Mouse (Mus musculus) forebrain, embryonic 10.5 days (tissue): ENCODE measurements at regions not wholly inside any gene's neighbourhood (a gene's known extent, or its start where the extent isn't known, plus 50 kb on each side); places are given as distances from the start of the nearest gene placed in this dataset.

Experiments
- DNase-seq: peaks from one replicate; pipeline ENCODE4 v3.0.0-alpha.2; 2017; ENCODE audit warnings: low spot score; ENCODE audit errors: extremely low spot score
- H3K27ac ChIP-seq: fragments of 300-500 bp; sonication (generic); 2 replicates; pipeline ENCODE4 v1.5.1; 2016; ENCODE audit warnings: mild to moderate bottlenecking
- H3K27me3 ChIP-seq: fragments of 300-500 bp; sonication (generic); 2 replicates; pipeline ENCODE4 v1.6.1; 2016; ENCODE audit warnings: mild to moderate bottlenecking; ENCODE audit not compliant: poor library complexity, severe bottlenecking
- H3K36me3 ChIP-seq: fragments of 300-500 bp; sonication (generic); replicated peaks from 2 replicates; pipeline ENCODE4 v1.6.1; 2016; ENCODE audit warnings: mild to moderate bottlenecking, moderate library complexity
- H3K4me1 ChIP-seq: fragments of 300-500 bp; sonication (generic); 2 replicates; pipeline ENCODE4 v1.6.1; 2016
- H3K4me3 ChIP-seq: fragments of 300-500 bp; sonication (generic); 2 replicates; pipeline ENCODE4 v1.5.1; 2016; ENCODE audit warnings: mild to moderate bottlenecking, moderate library complexity
- H3K9me3 ChIP-seq: fragments of 300-500 bp; sonication (generic); 2 replicates; pipeline ENCODE4 v1.6.1; 2016; ENCODE audit warnings: mild to moderate bottlenecking, moderate library complexity
- WGBS: fragments of 180-500 bp; shearing (Covaris S2); methylation state at CpG from one replicate; pipeline ENCODE4 v1.1.7; 2016; 5-methylcytosine and 5-hydroxymethylcytosine counted together

- H3K4me3 ChIP-seq, result no peak overlapping the region
- no peaks in the 10 kb centered on the region for H3K36me3 ChIP-seq
- 90% methylated on average over 3 of the region's 3 CpGs for WGBS
- H3K9me3 ChIP-seq, result no peaks in the 10 kb centered on the region; the same call in 1 of the 2 replicates
- DNase-seq, result no peak
- H3K27ac ChIP-seq, result no peak overlapping the region
- H3K4me1 ChIP-seq, result no peaks in the 10 kb centered on the region
- no peaks in the 10 kb centered on the region for H3K27me3 ChIP-seq
Measured at GRCm38 (mm10) chr8:89229144-89229543, 185.2 kb upstream of the Sall1 start.

DNA sequence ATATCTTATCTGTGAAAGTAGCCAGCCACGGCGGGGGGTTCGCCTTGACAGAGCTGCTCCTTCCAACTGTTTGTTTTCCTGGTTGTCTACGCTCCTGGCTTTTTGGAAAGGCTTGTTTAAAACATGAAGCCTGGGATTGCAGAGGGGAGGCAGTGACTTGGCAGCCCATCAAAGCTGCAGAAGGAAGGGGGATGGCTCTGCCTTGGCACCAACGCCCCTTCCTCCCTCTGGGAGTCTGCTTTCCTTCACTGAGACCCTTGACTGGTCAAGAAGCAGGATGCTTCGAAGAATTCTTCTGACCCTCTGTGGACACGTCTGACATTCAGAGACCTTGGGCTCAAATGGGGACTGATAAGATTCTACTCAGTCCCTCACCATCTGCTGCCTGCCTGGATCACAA lies 176.9 kb upstream of the Sall1 start:
- Histone ChIP-seq H3K27ac (no peak overlapping the region), H3K27me3 (no peaks in the 10 kb centered on the region), H3K4me3 (no peak overlapping the region), H3K4me1 (no peaks in the 10 kb centered on the region), H3K9me3 (no peaks in the 10 kb centered on the region), H3K36me3 (no peaks in the 10 kb centered on the region)
- DNase-seq, result no peak
- WGBS, result 84% methylated on average over 7 of the region's 7 CpGs

DNA sequence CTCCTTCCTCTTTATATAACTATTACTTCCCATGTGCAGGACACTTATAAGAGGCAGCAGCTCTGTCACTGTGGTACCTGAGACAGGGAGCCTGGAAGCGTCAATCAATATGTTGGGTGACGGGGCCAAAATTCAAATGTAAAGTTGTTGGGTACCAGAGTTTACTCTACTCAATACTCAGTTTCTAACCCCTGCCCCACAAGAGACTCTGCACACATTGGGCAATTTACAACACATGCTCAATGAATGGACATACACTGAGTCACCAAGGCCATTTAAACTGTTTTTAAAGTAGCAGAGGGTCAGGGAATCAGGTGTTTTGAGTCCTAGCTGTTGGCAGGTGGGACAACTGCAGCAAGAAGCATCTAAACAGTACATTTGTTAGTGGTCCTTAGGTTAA lies 176.4 kb upstream of the Sall1 start:
- H3K27ac ChIP-seq, result no peak overlapping the region
- WGBS, result 92% methylated on average over 2 of the region's 2 CpGs
- DNase-seq, result no peak

GRCm38 (mm10) chr8:89219156-89219555 lies 175.2 kb upstream of the Sall1 start:
- Histone ChIP-seq H3K9me3 (no peaks in the 10 kb centered on the region), H3K4me1 (no peaks in the 10 kb centered on the region), H3K27ac (no peak overlapping the region), H3K27me3 (no peaks in the 10 kb centered on the region), H3K36me3 (no peaks in the 10 kb centered on the region), H3K4me3 (no peak overlapping the region)
- DNase-seq, result no peak
- 89% methylated on average over 7 of the region's 7 CpGs for WGBS

More for the DNA sequence above, 176.4 kb upstream of the Sall1 start:
- Histone ChIP-seq H3K9me3 (no peaks in the 10 kb centered on the region), H3K4me1 (no peaks in the 10 kb centered on the region), H3K27me3 (no peaks in the 10 kb centered on the region), H3K4me3 (no peak overlapping the region), H3K36me3 (no peaks in the 10 kb centered on the region)

- no peak for DNase-seq
- Histone ChIP-seq H3K27ac (no peak overlapping the region), H3K27me3 (no peaks in the 10 kb centered on the region), H3K4me3 (no peak overlapping the region), H3K36me3 (no peaks in the 10 kb centered on the region), H3K4me1 (no peaks in the 10 kb centered on the region), H3K9me3 (no peaks in the 10 kb centered on the region)
- WGBS, result 83% methylated on average over 2 of the region's 2 CpGs
Measured at GRCm38 (mm10) chr8:89217689-89218088, 173.7 kb upstream of the Sall1 start.

- Histone ChIP-seq H3K4me1 (no peaks in the 10 kb centered on the region), H3K9me3 (no peaks in the 10 kb centered on the region), H3K36me3 (no peaks in the 10 kb centered on the region), H3K27ac (no peak overlapping the region), H3K4me3 (no peak overlapping the region), H3K27me3 (no peaks in the 10 kb centered on the region)
- WGBS, result 89% methylated on average over 3 of the region's 3 CpGs
- DNase-seq, result no peak
Measured at GRCm38 (mm10) chr8:89211931-89212330, 168.0 kb upstream of the Sall1 start.

GRCm38 (mm10) chr8:89210684-89211083 lies 166.7 kb upstream of the Sall1 start:
- WGBS, result 68% methylated on average over 1 of the region's 1 CpGs
- 0 out of 2 replicates have a peak overlapping the region, but pooled peaks have one; percentile 15 for H3K27ac ChIP-seq

DNA sequence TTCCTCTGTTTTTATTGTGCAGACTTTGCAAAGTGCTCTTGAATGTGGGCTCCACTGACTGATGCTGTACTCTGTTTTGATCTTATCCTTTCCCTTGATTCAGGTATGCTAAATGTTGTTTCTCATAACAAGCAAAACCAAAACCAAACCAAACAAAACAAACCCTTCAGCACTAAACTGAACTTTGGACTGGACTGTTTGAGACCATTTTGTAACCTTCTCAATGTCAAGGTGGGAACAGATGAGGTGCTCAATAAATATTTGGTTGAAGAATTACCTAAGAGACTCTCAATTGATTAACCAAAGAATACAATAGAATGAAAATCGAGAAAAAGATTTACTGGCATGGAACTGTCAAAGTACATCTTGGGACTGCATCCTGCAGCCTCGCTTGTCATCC lies 163.9 kb upstream of the Sall1 start:
- no peak for DNase-seq
- Histone ChIP-seq H3K27me3 (no peaks in the 10 kb centered on the region), H3K9me3 (no peaks in the 10 kb centered on the region), H3K4me3 (no peak overlapping the region), H3K36me3 (no peaks in the 10 kb centered on the region), H3K4me1 (peaks cover 2% of the 10 kb centered on the region), H3K27ac (no peak overlapping the region)
- WGBS, result 75% methylated on average over 2 of the region's 2 CpGs

More at GRCm38 (mm10) chr8:89210684-89211083, 166.7 kb upstream of the Sall1 start:
- H3K27me3 ChIP-seq, result no peaks in the 10 kb centered on the region
- no peaks in the 10 kb centered on the region for H3K36me3 ChIP-seq
- H3K9me3 ChIP-seq, result no peaks in the 10 kb centered on the region
- no peaks in the 10 kb centered on the region for H3K4me1 ChIP-seq
- no peak overlapping the region for H3K4me3 ChIP-seq
- DNase-seq, result no peak

GRCm38 (mm10) chr8:89202484-89203096 lies 158.6 kb upstream of the Sall1 start:
- no peak for DNase-seq
- Histone ChIP-seq H3K4me1 (peaks cover 9% of the 10 kb centered on the region), H3K27me3 (no peaks in the 10 kb centered on the region), H3K36me3 (no peaks in the 10 kb centered on the region), H3K9me3 (no peaks in the 10 kb centered on the region), H3K4me3 (no peak overlapping the region), H3K27ac (no peak overlapping the region)
- 85% methylated on average over 5 of the region's 5 CpGs for WGBS

GRCm38 (mm10) chr8:89200301-89200700 lies 156.3 kb upstream of the Sall1 start:
- H3K36me3 ChIP-seq, result no peaks in the 10 kb centered on the region
- H3K9me3 ChIP-seq, result no peaks in the 10 kb centered on the region
- DNase-seq, result no peak
- no peak overlapping the region for H3K4me3 ChIP-seq
- H3K27me3 ChIP-seq, result no peaks in the 10 kb centered on the region
- WGBS, result 86% methylated on average over 2 of the region's 2 CpGs
- peaks cover 9% of the 10 kb centered on the region for H3K4me1 ChIP-seq
- no peak overlapping the region for H3K27ac ChIP-seq

DNA sequence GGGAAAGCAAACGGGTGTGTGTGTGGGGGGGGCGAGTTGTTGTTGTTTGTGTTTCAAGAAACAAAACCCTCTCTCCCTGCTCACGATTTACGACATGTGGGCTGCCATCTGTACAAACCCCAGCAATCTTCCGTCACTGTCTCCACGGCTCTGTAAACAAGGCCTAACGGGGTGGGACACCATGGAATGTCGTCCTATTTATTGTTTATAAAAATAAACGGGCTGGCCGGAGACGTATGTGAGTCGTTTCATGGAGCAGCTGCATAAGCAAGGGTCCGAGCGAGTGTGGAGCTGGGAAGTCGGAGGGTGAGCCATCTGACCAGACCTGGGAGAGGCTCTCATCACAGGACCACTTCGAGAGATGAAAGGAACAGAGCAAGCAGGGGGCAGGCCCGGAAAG lies 141.4 kb upstream of the Sall1 start:
- H3K4me1 ChIP-seq, result 0 out of 2 replicates have a peak, but pooled peaks cover 2% of the 10 kb centered on the region
- no peak for DNase-seq
- H3K27me3 ChIP-seq, result no peaks in the 10 kb centered on the region
- WGBS, result 73% methylated on average over 17 of the region's 17 CpGs
- H3K9me3 ChIP-seq, result no peaks in the 10 kb centered on the region
- H3K4me3 ChIP-seq, result no peak overlapping the region
- no peaks in the 10 kb centered on the region for H3K36me3 ChIP-seq
- H3K27ac ChIP-seq, result no peak overlapping the region

DNA sequence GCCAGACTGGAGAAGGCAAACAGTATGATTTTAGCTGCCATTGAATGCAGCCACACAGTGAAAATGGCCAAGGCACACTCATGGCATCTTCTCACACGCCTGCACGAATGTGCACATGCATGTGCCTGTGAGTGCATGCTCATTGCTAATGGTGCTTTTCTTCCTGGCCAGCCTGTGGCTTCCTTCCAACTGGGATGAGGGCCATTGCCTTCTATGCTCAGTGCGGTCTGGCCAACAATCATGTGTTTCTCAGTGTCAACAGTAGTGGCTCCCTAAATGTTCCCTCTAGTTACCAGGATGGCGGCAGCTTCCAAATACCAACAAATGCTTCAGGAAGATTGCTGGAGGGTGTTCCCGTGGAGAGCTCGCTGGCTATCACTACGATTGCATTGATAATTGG lies 131.7 kb upstream of the Sall1 start:
- 97% methylated on average over 7 of the region's 7 CpGs for WGBS
- no peaks in the 10 kb centered on the region for H3K4me1 ChIP-seq

GRCm38 (mm10) chr8:89171561-89171960 lies 127.6 kb upstream of the Sall1 start:
- Histone ChIP-seq H3K36me3 (no peaks in the 10 kb centered on the region), H3K27me3 (no peaks in the 10 kb centered on the region), H3K9me3 (no peaks in the 10 kb centered on the region), H3K4me1 (peaks cover 13% of the 10 kb centered on the region), H3K27ac (no peak overlapping the region), H3K4me3 (no peak overlapping the region)
- WGBS, result 91% methylated on average over 5 of the region's 5 CpGs
- DNase-seq, result no peak

More for the DNA sequence above, 131.7 kb upstream of the Sall1 start:
- Histone ChIP-seq H3K9me3 (no peaks in the 10 kb centered on the region), H3K27me3 (no peaks in the 10 kb centered on the region), H3K27ac (no peak overlapping the region), H3K4me3 (no peak overlapping the region), H3K36me3 (no peaks in the 10 kb centered on the region)
- no peak for DNase-seq

DNA sequence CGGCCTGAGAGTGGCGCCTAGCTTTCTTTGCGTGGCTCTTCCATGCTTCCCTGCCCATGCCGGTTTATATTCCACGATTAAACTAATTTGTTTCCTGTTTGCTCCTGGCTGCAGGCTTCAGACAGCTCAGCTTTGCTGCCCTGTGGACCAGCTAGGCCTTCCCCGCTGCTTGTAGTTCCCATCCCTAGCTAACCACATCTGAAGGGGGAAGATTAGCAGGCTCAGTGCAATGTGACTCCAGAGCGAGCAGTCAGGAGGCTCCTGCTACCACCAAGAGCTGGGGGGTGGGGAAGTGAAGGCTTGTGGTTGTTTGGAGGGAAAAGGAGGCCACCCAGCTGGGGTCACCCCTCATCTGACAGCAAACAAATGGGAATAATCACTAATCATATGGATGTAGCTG lies 125.5 kb upstream of the Sall1 start:
- no peaks in the 10 kb centered on the region for H3K27me3 ChIP-seq
- H3K36me3 ChIP-seq, result no peaks in the 10 kb centered on the region
- 42% methylated on average over 7 of the region's 7 CpGs for WGBS
- no peaks in the 10 kb centered on the region for H3K9me3 ChIP-seq
- no peak for DNase-seq
- H3K27ac ChIP-seq, result peak overlapping the region; percentile 58
- H3K4me3 ChIP-seq, result no peak overlapping the region
- peaks cover 18% of the 10 kb centered on the region for H3K4me1 ChIP-seq
